Mouse (Mus musculus): ENCODE data around the gene Lrrtm3. TPM values are rescaled to one million over a fixed set of nuclear protein-coding genes. Genes with fewer than 3 reads are reported as not detected.

The Lrrtm3 gene
- total RNA-seq, 2 experiments from 2014 or later, result not detected

GRCm38 (mm10) chr10:63908878-63909277 lies 181.2 kb downstream of the Lrrtm3 start:
- no peak for ATAC-seq (replicated peaks; ENCODE audit: poor library complexity)

- ATAC-seq (replicated peaks; ENCODE audit: poor library complexity), result no peak
Observed at GRCm38 (mm10) chr10:63899891-63900290, 190.2 kb downstream of the Lrrtm3 start.

GRCm38 (mm10) chr10:63894612-63895011 lies 195.5 kb downstream of the Lrrtm3 start:
- no peak for ATAC-seq (replicated peaks; ENCODE audit: poor library complexity)

- ATAC-seq (replicated peaks; ENCODE audit: poor library complexity), result no peak
Observed at GRCm38 (mm10) chr10:63886449-63887088, 203.5 kb downstream of the Lrrtm3 start.

GRCm38 (mm10) chr10:63880462-63880903 lies 209.6 kb downstream of the Lrrtm3 start:
- ATAC-seq (replicated peaks; ENCODE audit: poor library complexity), result no peak

Other genes starting within 250 kb of the Lrrtm3 start
- not detected in 2 replicates for gene Gm10118, start 162.8 kb downstream of the Lrrtm3 start, total RNA-seq (2015)
- gene Gm10118, start 162.8 kb downstream of the Lrrtm3 start, total RNA-seq (2017), result not detected in 2 replicates

Measured in megakaryocyte progenitor cell, adult 5-6 weeks (primary cell).